In the genomic region with DNA sequence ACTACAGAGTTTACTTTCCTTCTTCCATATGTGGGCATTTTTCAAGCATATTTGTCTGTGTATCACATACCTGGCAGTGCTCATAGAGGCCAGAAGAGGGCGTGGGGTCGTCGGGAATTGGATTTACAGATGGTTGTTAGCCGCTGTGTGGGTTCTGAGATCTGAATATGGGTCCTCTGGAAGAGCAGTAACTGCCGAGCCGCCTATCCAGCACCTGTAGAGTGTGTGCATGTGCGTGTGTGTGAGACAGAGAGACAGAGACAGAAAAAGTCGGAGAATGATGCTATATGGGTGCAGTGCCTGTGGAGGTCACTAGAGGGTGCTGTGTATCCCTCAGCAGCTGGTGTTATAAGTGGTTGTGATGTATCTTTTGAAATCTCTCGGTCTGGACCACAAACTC, we compare ENCODE assay signal across 9 mouse cellular contexts. TPM values are rescaled to one million over a fixed set of nuclear protein-coding genes. Genes with fewer than 3 reads are reported as not detected.
DNase-seq lines count a peak whose midpoint lies in the region; ATAC-seq and TF ChIP-seq lines count a peak whose summit lies in the region.
"Had no signal": no experiment of that assay in that cellular context is flagged by ENCODE, and none has a peak within 500 bp of the region (broad histone marks: within the 10 kb centered on the region; RNA-seq: fewer than 3 reads in every experiment).

No protein-coding gene starts in this region.

- no peak overlapping the region for H3K27ac ChIP-seq in embryonic fibroblast, embryonic 13.5 days (ENCODE audit: insufficient read depth, low read length)

- no peaks in the 10 kb centered on the region for H3K27me3 ChIP-seq in myocyte (ENCODE audit: control insufficient read depth, insufficient read depth, insufficient read length)

- ATAC-seq in inflammation-experienced regulatory T-cells, adult 6 months, result peak; percentile 38

- TF ChIP-seq POLR2A in embryonic fibroblast, embryonic 13.5 days (IDR thresholded peaks at IDR 0.05; ENCODE audit: low read depth, low read length), result no peak
- TF ChIP-seq POLR2A in myocyte (IDR thresholded peaks at IDR 0.05; ENCODE audit: insufficient read length, low read depth), result no peak

- no peaks in the 10 kb centered on the region for H3K79me2 ChIP-seq in myocyte (ENCODE audit: control insufficient read depth, insufficient read depth)

- peak overlapping the region; percentile 35 for H3K4me2 ChIP-seq in myocyte (ENCODE audit: low read depth)

- no peak overlapping the region for H3K4me3 ChIP-seq in embryonic fibroblast, embryonic 13.5 days (ENCODE audit: insufficient read depth, low read length)
- H3K4me3 ChIP-seq in myocyte, result peak overlapping the region; percentile 17

- no peaks in the 10 kb centered on the region for H3K4me1 ChIP-seq in embryonic fibroblast, embryonic 13.5 days (ENCODE audit: control insufficient read depth, insufficient read depth, low read length)

- TF ChIP-seq CTCF in embryonic fibroblast, embryonic 13.5 days (IDR thresholded peaks at IDR 0.05; ENCODE audit: borderline replicate concordance, insufficient read depth, low read length), result peak; percentile 62; the same call in 1 of the 2 replicates

- peak; percentile 38 to 60 for DNase-seq in left cerebral cortex, adult 18-20 months (ENCODE audit: low spot score in 2 of 2)
- DNase-seq in left cerebral cortex, adult 11 months (ENCODE audit: low spot score), result no peak
- DNase-seq in NIH3T3 (ENCODE audit: low read depth) (peak; percentile 62), liver (peak; percentile 56)
- no peak for DNase-seq in gastrocnemius, postnatal 25 days

- H3ac ChIP-seq in myocyte (ENCODE audit: control insufficient read depth, insufficient read length), result no peak overlapping the region

- no peaks in the 10 kb centered on the region for H3K36me3 ChIP-seq in myocyte (ENCODE audit: control insufficient read depth, insufficient read depth)

TF ChIP-seq in myocyte, 11 proteins besides CTCF, POLR2A, EP300 and RAD21:
- TF ChIP-seq MYOD1 (IDR thresholded peaks at IDR 0.05; ENCODE audit: control insufficient read depth in 1 of 3, insufficient read length in 2 of 3, low read depth in 2 of 3), result peak in 1 of 3 experiments; percentile 25
- no peak for TF ChIP-seq E2F4 (IDR thresholded peaks at IDR 0.05; ENCODE audit: insufficient read depth)
- TF ChIP-seq SRF (IDR thresholded peaks at IDR 0.05; ENCODE audit: control insufficient read depth, insufficient read length, low read depth), result no peak

RNA-seq across cellular contexts. Expression of a gene that starts 0.9 kb away (rescaled TPM):
- total RNA-seq in left cerebral cortex, adult 18-20 months (2021), result 100 to 1,000 TPM; 160 to 161 TPM
- 24.2 and 31.2 TPM in 2 replicates for polyA plus RNA-seq in embryonic fibroblast, embryonic 13.5 days (2011; ENCODE audit: insufficient read length, low read depth, missing spikeins)
- 10 to 100 TPM; 41.1 to 61.7 (median 50.2) TPM for polyA plus RNA-seq in inflammation-experienced regulatory T-cells, adult 6 months (2017; shearing (Covaris generic))
- 31.4 TPM for polyA plus RNA-seq in myocyte (2012; fragmentation: generic; extraction: Trizol)
- 1 to 10 TPM; 5.6 to 7.0 TPM for total RNA-seq in gastrocnemius, postnatal 25 days (2021)

RNA-seq across cellular contexts. Expression of a gene that starts 29.3 kb away (rescaled TPM):
- not detected for total RNA-seq in left cerebral cortex, adult 18-20 months (2021)
- polyA plus RNA-seq in embryonic fibroblast, embryonic 13.5 days (2011; ENCODE audit: insufficient read length, low read depth, missing spikeins), result not detected in 2 replicates
- not detected for polyA plus RNA-seq in inflammation-experienced regulatory T-cells, adult 6 months (2017; shearing (Covaris generic))
- polyA plus RNA-seq in myocyte (2012; fragmentation: generic; extraction: Trizol), result not detected
- total RNA-seq in gastrocnemius, postnatal 25 days (2021), result not detected
- polyA plus RNA-seq: heart, embryonic 14.5 days had no signal

RNA-seq across cellular contexts. Expression of a gene that starts 34.3 kb away (rescaled TPM):
- total RNA-seq in left cerebral cortex, adult 18-20 months (2021), result 1 to 10 TPM in 1 of 2 experiments, under 1 TPM in 1; 0.74 to 1.2 TPM
- 0.23 TPM in 1 of 2 replicates, not detected in the other for polyA plus RNA-seq in embryonic fibroblast, embryonic 13.5 days (2011; ENCODE audit: insufficient read length, low read depth, missing spikeins)
- not detected for polyA plus RNA-seq in inflammation-experienced regulatory T-cells, adult 6 months (2017; shearing (Covaris generic))
- 0.25 TPM for polyA plus RNA-seq in myocyte (2012; fragmentation: generic; extraction: Trizol)
- total RNA-seq in gastrocnemius, postnatal 25 days (2021), result not detected
- polyA plus RNA-seq: heart, embryonic 14.5 days had no signal

RNA-seq across cellular contexts. Expression of a gene that starts 48.9 kb away (rescaled TPM):
- 10 to 100 TPM; 39.2 to 49.6 TPM for total RNA-seq in left cerebral cortex, adult 18-20 months (2021)
- polyA plus RNA-seq in embryonic fibroblast, embryonic 13.5 days (2011; ENCODE audit: insufficient read length, low read depth, missing spikeins), result 50.0 and 58.0 TPM in 2 replicates
- polyA plus RNA-seq in inflammation-experienced regulatory T-cells, adult 6 months (2017; shearing (Covaris generic)), result 100 to 1,000 TPM; 115 to 202 (median 146) TPM
- 21.6 TPM for polyA plus RNA-seq in myocyte (2012; fragmentation: generic; extraction: Trizol)
- total RNA-seq in gastrocnemius, postnatal 25 days (2021), result 10 to 100 TPM; 16.1 to 21.7 TPM

RNA-seq across cellular contexts. Expression of a gene that starts 49.7 kb away (rescaled TPM):
- 10 to 100 TPM; 31.2 to 33.8 TPM for total RNA-seq in left cerebral cortex, adult 18-20 months (2021)
- 85.8 and 104 TPM in 2 replicates for polyA plus RNA-seq in embryonic fibroblast, embryonic 13.5 days (2011; ENCODE audit: insufficient read length, low read depth, missing spikeins)
- 10 to 100 TPM; 18.9 to 22.4 (median 21.2) TPM for polyA plus RNA-seq in inflammation-experienced regulatory T-cells, adult 6 months (2017; shearing (Covaris generic))
- polyA plus RNA-seq in myocyte (2012; fragmentation: generic; extraction: Trizol), result 51.2 TPM
- 10 to 100 TPM; 21.7 to 22.1 TPM for total RNA-seq in gastrocnemius, postnatal 25 days (2021)

Comparison
In these comparisons a context has a peak if more than half of its experiments do, and no peak if none do; other contexts are left out.
1. DNase-seq: peak in left cerebral cortex, adult 18-20 months (2 of 2), NIH3T3 (single experiment) and liver (single experiment); none in left cerebral cortex, adult 11 months (single experiment) and gastrocnemius, postnatal 25 days (single experiment).